Mouse (Mus musculus) kidney, postnatal 0 days (tissue): Measurements from ENCODE around the gene Pdhx. TPM values are rescaled to one million over a fixed set of nuclear protein-coding genes. Genes with fewer than 3 reads are reported as not detected.

Experiments used
- ATAC-seq: fragments of 200-750 bp; cut with Nextera tagmentation; replicated peaks from 2 replicates; pipeline ENCODE4 v1.8.0; 2017; ENCODE audit warnings: low read depth, moderate number of reproducible peaks, moderate TSS enrichment, moderate library complexity; ENCODE audit not compliant: low FRiP score
- DNase-seq: peaks from one replicate; pipeline ENCODE4 v3.0.0-alpha.2; 2016; ENCODE audit warnings: low spot score
- H3K27ac ChIP-seq: fragments of 300-500 bp; sonication (generic); 2 replicates; pipeline ENCODE4 v1.5.1; 2014; ENCODE audit warnings: mild to moderate bottlenecking
- H3K27me3 ChIP-seq: fragments of 300-500 bp; sonication (generic); 2 replicates; pipeline ENCODE4 v1.6.1; 2014; ENCODE audit warnings: low read length, mixed read lengths; ENCODE audit not compliant: insufficient read depth
- H3K36me3 ChIP-seq: fragments of 300-500 bp; sonication (generic); 2 replicates; pipeline ENCODE4 v1.6.1; 2014; ENCODE audit warnings: low read length, mixed read lengths; ENCODE audit not compliant: insufficient read depth
- H3K4me1 ChIP-seq: fragments of 300-500 bp; sonication (generic); replicated peaks from 2 replicates; pipeline ENCODE4 v1.6.1; 2014; ENCODE audit warnings: antibody characterized with exemption, low read length, mixed read lengths; ENCODE audit not compliant: insufficient read depth
- H3K4me2 ChIP-seq: fragments of 300-500 bp; sonication (generic); 2 replicates; pipeline ENCODE4 v1.6.1; 2014; ENCODE audit warnings: mild to moderate bottlenecking, low read length, moderate library complexity, mixed read lengths
- H3K4me3 ChIP-seq: fragments of 300-500 bp; sonication (generic); replicated peaks from 2 replicates; pipeline ENCODE4 v1.5.1; 2014; ENCODE audit warnings: low read depth, low read length
- H3K9ac ChIP-seq: fragments of 300-500 bp; sonication (generic); 2 replicates; pipeline ENCODE4 v1.6.1; 2014; ENCODE audit warnings: low read depth, low read length
- H3K9me3 ChIP-seq: fragments of 300-500 bp; sonication (generic); replicated peaks from 2 replicates; pipeline ENCODE4 v1.6.1; 2016; ENCODE audit warnings: low read length, inconsistent platforms, mixed read lengths
- CTCF ChIP-seq: IDR thresholded peaks from 2 replicates; pipeline ENCODE4 v1.5.1; 2016; ENCODE audit warnings: antibody characterized with exemption, low read depth, mild to moderate bottlenecking, moderate library complexity
- WGBS: fragments of 180-500 bp; shearing (Covaris S2); extraction: QIAGEN DNeasy Blood & Tissue Kit; methylation state at CpG from one replicate; pipeline ENCODE4 v1.1.7; 2014; 5-methylcytosine and 5-hydroxymethylcytosine counted together
- polyA plus RNA-seq: library from polyadenylated mRNA; unstranded; fragments of >200 nt; fragmentation: Nextera tagmentation; extraction: Ambion mirVana; gene quantifications from 2 replicates; pipeline ENCODE4 v1.2.1, GENCODE M21; 2015

Pdhx gene
- polyA plus RNA-seq, 1 experiment from 2014 or later: 41.7 TPM

GRCm38 (mm10) chr2:103081706-103082105 is 8.4 kb upstream of the Pdhx start:
- Histone ChIP-seq H3K9me3 (no peaks in the 10 kb centered on the region), H3K36me3 (0 out of 2 replicates have a peak, but pooled peaks cover 3% of the 10 kb centered on the region), H3K9ac (no peak overlapping the region), H3K4me1 (no peaks in the 10 kb centered on the region), H3K4me2 (no peak overlapping the region), H3K4me3 (no peak overlapping the region), H3K27me3 (no peaks in the 10 kb centered on the region), H3K27ac (no peak overlapping the region)
- ATAC-seq (no peak), DNase-seq (no peak)
- 78% methylated on average over 5 of the region's 5 CpGs for WGBS
- TF ChIP-seq CTCF: no peak

GRCm38 (mm10) chr2:103081117-103081516 is 7.8 kb upstream of the Pdhx start:
- ATAC-seq (no peak), DNase-seq (peak; percentile 29)
- no peak for TF ChIP-seq CTCF
- Histone ChIP-seq H3K4me1 (no peaks in the 10 kb centered on the region), H3K36me3 (0 out of 2 replicates have a peak, but pooled peaks cover 3% of the 10 kb centered on the region), H3K27ac (no peak overlapping the region), H3K9me3 (no peaks in the 10 kb centered on the region), H3K27me3 (no peaks in the 10 kb centered on the region), H3K4me3 (no peak overlapping the region), H3K4me2 (no peak overlapping the region), H3K9ac (no peak overlapping the region)
- 37% methylated on average over 6 of the region's 6 CpGs for WGBS

DNA sequence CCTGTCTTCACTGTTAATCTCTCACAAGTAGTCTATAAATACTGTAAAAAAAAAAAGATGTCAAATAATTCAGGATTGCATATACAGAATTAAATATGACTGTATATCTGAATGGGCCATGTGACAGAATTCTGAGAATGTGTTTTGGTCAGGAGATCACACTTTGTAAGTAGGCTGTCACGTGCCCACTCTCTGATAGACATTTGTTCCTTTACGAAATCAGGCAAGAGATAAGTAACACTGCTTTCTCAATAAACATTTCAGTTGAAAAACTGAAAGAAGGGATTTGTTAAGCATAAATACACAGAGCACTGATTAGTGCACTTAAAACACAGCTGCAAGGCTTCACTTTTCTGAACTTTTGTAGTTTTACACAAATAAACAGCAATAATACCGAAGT is 2.7 kb downstream of the Pdhx start:
- ATAC-seq (no peak), DNase-seq (peak; percentile 19)
- Histone ChIP-seq H3K27me3 (no peaks in the 10 kb centered on the region), H3K9ac (no peak overlapping the region), H3K4me3 (no peak overlapping the region), H3K4me1 (peaks cover 4% of the 10 kb centered on the region; the same call in 1 of the 2 replicates), H3K9me3 (no peaks in the 10 kb centered on the region), H3K4me2 (no peak overlapping the region), H3K36me3 (no peaks in the 10 kb centered on the region), H3K27ac (no peak overlapping the region)
- 59% methylated on average over 3 of the region's 3 CpGs for WGBS
- no peak for TF ChIP-seq CTCF

DNA sequence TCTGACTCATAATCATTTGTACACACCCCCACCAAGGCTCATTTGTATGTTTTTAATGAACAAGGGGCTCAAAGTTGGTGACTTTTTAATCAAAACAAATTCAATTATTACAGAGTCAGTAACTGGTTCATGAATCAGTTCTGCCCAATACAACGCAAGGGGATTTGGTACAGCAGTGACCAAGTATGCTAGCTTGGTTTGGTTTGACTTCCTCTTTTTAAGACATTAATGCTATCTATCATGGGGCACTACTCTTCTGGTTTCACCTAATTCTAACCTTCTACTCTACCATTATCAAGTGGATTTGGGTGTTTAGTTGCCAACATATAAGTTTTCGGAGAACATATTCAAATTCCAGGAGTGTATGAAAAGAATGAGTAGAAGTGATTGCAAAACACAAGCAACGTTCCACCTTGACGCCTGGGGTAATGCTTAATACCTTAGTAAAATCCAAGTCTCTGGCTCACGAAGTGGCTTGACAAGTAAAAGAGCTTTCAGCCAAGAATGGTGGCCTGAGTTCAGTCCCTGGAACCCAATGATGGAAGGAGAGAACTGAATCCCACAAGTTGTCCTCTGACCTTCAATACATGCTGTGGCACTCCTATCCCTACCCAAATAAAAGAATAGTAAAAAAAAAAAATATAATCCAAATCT is 3.4 kb downstream of the Pdhx start:
- Histone ChIP-seq H3K27ac (no peak overlapping the region), H3K4me3 (no peak overlapping the region), H3K27me3 (no peaks in the 10 kb centered on the region), H3K9ac (no peak overlapping the region), H3K36me3 (no peaks in the 10 kb centered on the region), H3K4me1 (peaks cover 4% of the 10 kb centered on the region; the same call in 1 of the 2 replicates), H3K9me3 (no peaks in the 10 kb centered on the region), H3K4me2 (no peak overlapping the region)
- ATAC-seq: no peak
- 87% methylated on average over 5 of the region's 5 CpGs for WGBS
- DNase-seq: no peak
- TF ChIP-seq CTCF: no peak

GRCm38 (mm10) chr2:103068602-103069001 is 4.7 kb downstream of the Pdhx start:
- Histone ChIP-seq H3K4me1 (no peaks in the 10 kb centered on the region), H3K4me2 (no peak overlapping the region), H3K27me3 (no peaks in the 10 kb centered on the region), H3K9me3 (no peaks in the 10 kb centered on the region), H3K27ac (no peak overlapping the region), H3K4me3 (no peak overlapping the region), H3K9ac (no peak overlapping the region), H3K36me3 (no peaks in the 10 kb centered on the region)
- DNase-seq: no peak
- ATAC-seq: no peak
- WGBS: 85% methylated on average over 1 of the region's 1 CpGs
- no peak for TF ChIP-seq CTCF

- H3K4me2 ChIP-seq: no peak overlapping the region
- no peaks in the 10 kb centered on the region for H3K36me3 ChIP-seq
- 83% methylated on average over 2 of the region's 2 CpGs for WGBS
- no peaks in the 10 kb centered on the region for H3K27me3 ChIP-seq
- no peaks in the 10 kb centered on the region for H3K4me1 ChIP-seq
- no peak overlapping the region for H3K9ac ChIP-seq
- no peaks in the 10 kb centered on the region for H3K9me3 ChIP-seq
- no peak overlapping the region for H3K27ac ChIP-seq
- no peak for TF ChIP-seq CTCF
- no peak overlapping the region for H3K4me3 ChIP-seq
- DNase-seq (peak; percentile 13), ATAC-seq (no peak)
Observed at GRCm38 (mm10) chr2:103067552-103068207, 5.6 kb downstream of the Pdhx start.
